Mouse (Mus musculus) bone marrow macrophage, adult 2 months (primary cell): Measurements from ENCODE around the gene Slc7a7.
"Not testable (repeated sequence)": the region's sequence is repeated elsewhere in the genome, so short reads cannot be mapped to it uniquely, and the experiment has no call there.

ENCODE experiments used
- CTCF ChIP-seq: IDR thresholded peaks from 2 replicates; pipeline ENCODE4 v1.5.1; 2012; ENCODE audit warnings: low read depth, mild to moderate bottlenecking, low read length, moderate library complexity
- POLR2A ChIP-seq: IDR thresholded peaks from 2 replicates; pipeline ENCODE4 v1.6.1; 2012; ENCODE audit warnings: mild to moderate bottlenecking, low read depth, low read length, borderline replicate concordance

GRCm38 (mm10) chr14:54341807-54342206, 75.8 kb downstream of the Slc7a7 start:
- TF ChIP-seq CTCF, POLR2A: not testable (repeated sequence)
